Mouse (Mus musculus) cerebellum, adult (tissue): ENCODE measurements around the gene Mfn2.
A peak's percentile ranks its signal among the peaks of the same experiment; 100 is the strongest.

ENCODE experiments used
- ATAC-seq: cut with Nextera tagmentation; 2 replicates; pipeline ENCODE4 v1.9.2; 2017; ENCODE audit warnings: mild to moderate bottlenecking, moderate library complexity, mixed read lengths; ENCODE audit not compliant: insufficient number of reproducible peaks, low FRiP score, low TSS enrichment

Mfn2 gene

DNA sequence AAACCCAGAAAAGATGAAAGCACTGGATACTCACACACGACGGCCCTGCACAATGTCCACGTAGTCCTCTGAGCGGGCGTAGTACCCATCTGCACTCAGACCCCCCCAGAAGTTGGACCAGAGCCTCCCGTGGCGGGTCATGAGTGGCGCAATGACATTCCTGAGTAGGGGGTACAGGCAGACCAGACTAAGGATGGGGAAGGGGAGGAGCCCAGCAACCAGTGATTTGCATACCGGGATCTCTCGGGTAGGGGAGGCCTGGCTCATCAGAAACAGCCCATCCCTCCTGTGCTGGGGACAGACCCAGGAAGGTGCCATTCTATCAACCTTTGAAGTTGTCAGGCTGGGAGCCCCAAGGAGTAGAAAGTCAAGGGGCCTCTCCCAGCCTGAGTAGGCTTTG lies 16.5 kb upstream of the Mfn2 start:
- no peak for ATAC-seq

GRCm38 (mm10) chr4:147918459-147919121 lies 14.1 kb upstream of the Mfn2 start:
- ATAC-seq, result no peak

DNA sequence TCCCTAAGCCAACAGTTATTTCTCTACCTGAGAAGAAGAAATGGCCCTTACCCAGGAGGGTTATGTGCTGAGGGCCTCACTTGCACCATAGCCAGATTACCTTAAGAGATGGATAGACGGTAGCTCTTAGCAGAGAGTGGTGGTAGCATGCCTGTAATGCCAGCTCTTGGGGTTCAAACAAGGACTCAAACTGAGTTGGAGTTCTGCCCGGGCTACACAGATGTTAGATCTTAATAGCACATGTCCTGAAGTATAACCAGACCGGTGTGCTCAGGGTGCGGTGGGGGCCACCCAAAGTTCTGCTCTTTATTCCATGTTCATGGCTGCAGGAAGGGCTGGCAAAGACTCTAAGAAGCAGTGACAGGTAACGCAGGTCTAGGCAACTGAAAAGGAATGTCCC lies 5.0 kb upstream of the Mfn2 start:
- no peak for ATAC-seq

- ATAC-seq, result no peak
Observed at GRCm38 (mm10) chr4:147906230-147906629, 1.7 kb upstream of the Mfn2 start.

DNA sequence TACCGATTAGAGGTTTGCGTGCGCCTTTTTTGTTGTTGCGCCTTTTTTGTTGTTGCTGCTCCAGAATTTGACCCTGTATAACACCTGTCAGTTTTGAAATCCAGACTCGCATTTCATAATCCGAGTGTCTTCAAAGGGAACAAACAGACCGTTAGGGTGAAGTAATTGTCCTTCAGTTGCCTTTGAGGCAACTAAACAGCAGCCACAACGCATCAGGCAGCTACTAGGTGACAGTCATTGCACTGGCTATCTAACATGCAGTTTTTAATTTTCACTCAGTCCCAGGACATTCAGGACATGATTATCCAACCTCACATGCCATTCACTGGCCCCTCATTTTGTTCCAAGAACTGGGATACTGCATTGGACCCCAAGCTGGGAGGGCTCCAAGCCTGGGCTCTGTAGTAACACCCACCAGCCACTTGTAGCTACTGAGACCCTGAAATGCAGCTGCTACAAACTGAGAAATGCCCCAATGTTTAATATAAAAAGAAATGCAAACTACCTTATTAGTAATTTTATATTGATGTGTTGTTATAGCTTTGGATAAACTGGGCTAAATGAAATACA lies 671 bp upstream of the Mfn2 start:
- ATAC-seq, result no peak

DNA sequence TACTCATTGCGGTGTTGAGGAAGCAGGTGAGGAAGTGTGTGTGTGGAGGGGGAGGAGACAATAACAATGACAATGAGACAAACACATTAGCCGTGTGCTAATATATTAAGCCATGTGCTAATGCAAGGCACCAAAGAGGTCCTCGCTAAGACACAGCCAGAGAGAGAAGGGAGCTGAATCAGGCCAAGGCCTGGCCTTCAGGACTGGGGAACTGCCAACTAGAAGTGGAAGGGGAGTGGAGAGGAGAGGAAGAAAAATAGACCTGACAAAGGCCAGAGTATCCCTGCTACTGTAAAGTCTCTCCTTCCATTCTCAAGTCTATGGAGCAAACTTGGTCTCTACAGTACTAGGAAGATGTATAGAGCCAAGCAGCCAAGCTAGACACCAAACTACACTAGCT lies 903 bp downstream of the Mfn2 start:
- ATAC-seq, result no peak

- ATAC-seq, result no peak
Observed at GRCm38 (mm10) chr4:147902906-147903500, 1.5 kb downstream of the Mfn2 start.

DNA sequence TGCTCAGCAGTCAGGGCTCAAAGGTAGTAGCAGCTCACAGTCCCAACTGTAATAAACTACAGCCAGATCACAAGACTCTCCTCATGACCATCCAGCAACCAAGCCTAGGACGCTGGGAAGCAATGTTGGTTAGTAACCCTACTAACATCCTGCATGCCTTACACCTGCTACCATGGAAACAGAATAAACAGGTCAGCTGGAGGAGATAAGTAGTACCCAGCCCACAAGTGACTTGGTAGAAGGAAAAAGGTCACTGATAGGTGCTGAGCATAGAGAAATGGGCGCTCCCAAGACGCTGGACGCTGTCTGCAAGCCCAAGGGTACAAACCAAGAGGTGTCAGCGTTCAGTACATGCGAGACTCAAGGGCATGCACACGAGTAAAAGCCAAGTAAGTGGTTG lies 4.1 kb downstream of the Mfn2 start:
- no peak for ATAC-seq

DNA sequence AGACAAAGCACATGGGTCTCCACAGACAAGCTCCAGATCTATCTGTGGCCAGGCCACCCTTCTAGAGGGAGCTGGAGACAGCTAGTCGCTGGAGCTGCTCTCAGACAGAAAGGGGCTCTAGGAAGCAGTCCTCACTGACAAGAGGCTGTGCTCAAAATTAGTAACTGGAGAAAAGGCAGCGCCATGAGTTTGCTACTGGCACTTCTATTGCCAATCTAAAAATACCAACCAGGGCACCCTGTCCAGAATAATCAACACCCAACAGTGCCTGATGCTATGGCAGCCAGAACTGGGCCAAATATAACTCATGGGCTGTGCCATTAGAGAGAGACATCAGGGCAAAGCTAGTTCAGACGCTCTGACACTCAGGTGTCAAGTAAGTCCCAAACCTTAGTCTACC lies 7.2 kb downstream of the Mfn2 start:
- 0 out of 2 replicates have a peak, but pooled peaks have one; percentile 61 for ATAC-seq

GRCm38 (mm10) chr4:147896411-147896810 lies 8.1 kb downstream of the Mfn2 start:
- ATAC-seq, result no peak

- no peak for ATAC-seq
Observed at GRCm38 (mm10) chr4:147895815-147896330, 8.6 kb downstream of the Mfn2 start.

- no peak for ATAC-seq
Observed at GRCm38 (mm10) chr4:147890341-147890740, 14.2 kb downstream of the Mfn2 start.

DNA sequence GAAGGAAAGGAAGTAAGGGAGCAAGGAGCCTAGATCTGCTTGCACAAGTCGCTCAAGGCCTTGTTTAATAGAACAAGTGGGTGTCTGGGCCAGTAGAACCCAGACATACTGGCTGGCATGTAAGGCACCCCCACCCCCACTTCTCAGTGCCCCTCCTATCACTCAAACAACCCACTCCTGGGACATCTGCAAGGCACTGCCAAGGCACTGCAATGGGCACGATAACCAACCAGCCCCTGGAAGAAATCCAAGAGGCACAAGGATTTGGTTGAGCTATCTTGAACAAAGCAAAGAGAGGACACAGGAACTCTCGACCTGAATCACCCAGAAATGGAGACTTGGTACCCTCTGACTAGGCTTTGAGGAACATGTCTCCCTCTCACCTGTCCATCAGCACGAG lies 16.3 kb downstream of the Mfn2 start:
- ATAC-seq, result no peak

DNA sequence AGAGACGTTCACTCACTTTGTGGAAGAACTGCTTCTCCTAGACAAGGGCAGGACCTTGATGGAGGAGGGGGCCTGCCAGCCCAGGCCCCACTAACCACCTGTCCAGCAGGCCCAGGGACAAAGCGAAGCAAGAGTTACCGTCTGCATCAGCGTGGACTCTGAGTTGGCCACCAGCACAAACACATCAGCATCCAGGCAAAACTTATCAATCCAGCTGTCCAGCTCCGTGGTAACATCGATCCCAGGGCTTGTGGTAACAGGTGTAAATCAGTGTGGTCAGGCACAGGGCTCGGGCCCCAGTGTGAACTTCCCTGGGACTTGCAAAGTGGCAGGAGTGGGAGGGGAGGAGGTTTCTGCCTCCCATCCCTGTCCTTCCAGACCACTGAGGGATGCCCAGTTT lies 17.2 kb downstream of the Mfn2 start:
- no peak for ATAC-seq

DNA sequence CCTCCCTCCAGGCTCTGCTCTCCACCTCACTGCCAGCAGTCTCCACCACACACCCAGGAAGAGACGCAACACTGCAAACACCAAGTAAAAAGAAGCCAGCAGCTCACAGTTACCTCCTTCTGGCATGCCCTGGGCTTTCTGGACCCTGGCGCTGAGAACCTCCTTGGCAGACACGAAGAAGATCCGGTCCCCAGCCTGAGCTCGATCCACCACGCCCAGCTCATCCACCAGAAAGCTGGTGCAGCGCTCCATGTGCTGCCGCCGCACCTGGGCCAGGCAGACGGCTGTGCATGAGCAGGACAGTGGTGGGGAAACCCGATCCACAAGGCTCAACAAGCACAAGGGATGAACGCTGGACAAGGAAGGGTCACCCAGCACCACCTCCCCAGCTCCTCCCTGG lies 18.3 kb downstream of the Mfn2 start:
- no peak for ATAC-seq

DNA sequence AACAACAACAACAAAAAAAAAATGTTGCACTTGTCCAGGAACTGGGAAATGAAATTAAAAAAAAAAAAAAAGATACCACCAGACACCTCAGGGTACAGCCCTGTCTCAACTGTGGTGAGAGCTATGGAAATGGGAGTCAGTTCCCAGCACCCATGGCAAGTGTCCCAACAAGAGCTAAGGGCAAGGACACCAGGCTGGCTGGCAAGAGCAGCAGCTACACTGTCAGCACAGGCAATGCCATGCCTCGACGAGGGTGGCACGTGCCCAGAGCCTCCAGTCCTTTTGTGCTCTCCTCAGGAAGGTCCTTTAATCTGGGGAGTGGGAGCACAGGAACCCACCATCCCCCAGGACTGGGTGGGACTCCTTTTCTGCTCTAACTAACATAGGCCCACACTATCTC lies 20.4 kb downstream of the Mfn2 start:
- no peak for ATAC-seq

DNA sequence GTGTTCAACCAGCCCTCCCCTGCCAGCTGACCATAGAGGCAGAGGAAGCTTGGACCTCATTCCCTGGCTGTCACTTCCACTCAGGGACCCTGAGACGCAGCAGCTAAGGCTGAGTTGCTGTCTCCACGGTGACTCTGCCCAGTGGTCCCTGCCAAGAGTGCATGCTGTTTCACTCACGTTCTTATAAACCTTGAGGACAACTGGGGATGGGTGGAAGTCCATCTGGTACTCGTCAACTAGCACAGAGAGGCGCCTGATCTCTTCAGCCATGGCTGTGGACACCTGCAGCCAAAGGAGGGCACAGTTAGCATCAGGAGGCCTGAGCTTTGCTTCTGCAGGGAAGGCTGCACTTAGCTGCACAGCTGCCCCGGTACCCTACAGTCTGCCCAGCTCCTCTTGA lies 21.5 kb downstream of the Mfn2 start:
- ATAC-seq, result no peak

- ATAC-seq, result no peak
Observed at GRCm38 (mm10) chr4:147881792-147882191, 22.7 kb downstream of the Mfn2 start.

DNA sequence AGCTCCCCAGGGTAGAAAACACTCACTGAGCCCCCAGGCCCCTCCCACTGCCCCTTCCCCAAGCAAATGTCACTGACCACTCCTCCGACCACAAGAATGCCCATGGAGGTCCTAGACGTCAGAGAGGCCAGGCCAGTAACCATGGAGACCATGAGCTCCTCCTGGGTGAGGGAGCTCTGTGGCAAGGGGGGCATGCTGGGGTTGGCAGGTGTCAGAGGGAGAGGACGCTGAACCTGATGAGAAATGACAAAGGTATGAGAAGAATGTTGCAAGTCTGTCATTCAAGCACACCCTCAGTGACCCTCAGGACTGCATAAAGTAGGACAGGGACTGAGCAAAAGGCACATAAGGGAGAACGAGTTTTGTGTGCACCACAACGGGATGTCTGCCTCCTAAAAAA lies 24.6 kb downstream of the Mfn2 start:
- no peak for ATAC-seq

DNA sequence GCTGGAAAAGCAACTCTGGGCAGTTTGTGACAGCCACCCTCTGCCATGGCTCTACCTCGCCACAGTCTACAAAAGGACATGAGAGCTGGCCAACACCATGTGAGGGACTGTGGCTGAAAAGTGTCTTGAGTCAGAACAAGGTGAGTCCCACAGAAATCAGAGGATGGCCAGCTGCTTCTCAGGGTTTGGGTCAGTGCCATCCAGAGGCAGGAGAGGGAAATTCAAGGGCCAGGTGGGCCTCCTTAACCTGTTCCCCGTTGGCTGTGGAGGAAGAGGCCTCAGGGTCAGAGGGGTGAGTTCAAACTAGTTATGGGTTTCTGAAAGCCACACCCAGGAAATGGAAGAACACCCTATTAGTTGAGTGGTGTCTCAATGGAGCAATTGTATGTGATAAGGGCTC lies 25.0 kb downstream of the Mfn2 start:
- no peak for ATAC-seq

DNA sequence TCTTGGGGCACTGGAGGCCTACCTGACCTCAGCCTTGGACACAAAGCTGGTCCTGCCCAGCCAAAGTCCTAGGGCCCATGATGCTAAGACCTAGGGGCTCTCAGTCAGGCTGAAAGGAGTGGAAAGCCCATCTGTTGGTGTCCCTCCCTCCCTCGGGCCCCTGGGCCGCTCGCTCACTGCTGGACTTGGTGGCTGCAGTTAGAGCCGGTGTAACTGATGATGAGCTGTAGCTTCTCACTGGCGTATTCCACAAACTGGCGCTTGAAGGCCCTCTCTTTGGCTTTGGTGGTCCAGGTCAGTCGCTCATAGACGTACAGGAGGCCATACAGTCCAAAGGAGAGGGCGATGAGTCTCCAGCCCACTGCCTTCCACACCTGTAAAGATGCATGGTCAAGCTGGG lies 26.0 kb downstream of the Mfn2 start:
- ATAC-seq, result no peak
